Mouse (Mus musculus): ENCODE results near the gene Gpr19.

- TF ChIP-seq POLR2A (IDR thresholded peaks at IDR 0.05; ENCODE audit: extremely low read depth, insufficient read depth, low read length) (no peak), CTCF (IDR thresholded peaks at IDR 0.05; ENCODE audit: low read depth, low read length) (no peak)
These were observed 32.0 kb upstream of the Gpr19 start for GRCm38 (mm10) chr6:134930383-134930782.
